ENCODE assay signal across 25 mouse cellular contexts in the genomic region with DNA sequence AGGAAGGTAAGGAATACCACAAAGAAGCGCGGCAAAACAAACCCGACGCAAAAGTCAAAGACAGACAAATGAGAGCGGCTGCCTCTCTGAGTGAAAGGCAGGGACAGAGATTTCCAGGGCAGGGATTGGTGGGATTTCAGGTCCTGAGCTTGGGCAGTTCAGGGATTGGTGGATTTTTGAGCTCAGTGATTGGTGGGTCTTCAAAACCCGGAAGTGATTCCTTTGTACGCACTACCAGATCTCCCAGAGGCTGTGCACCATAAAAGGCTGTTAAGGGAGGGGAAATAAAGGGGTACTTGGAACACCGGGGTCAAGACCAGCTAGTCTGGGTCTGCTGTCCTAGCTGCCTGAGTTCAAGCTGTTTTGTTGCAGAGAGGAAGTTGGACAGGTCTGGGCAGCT. TPM values are rescaled to one million over a fixed set of nuclear protein-coding genes. Genes with fewer than 3 reads are reported as not detected.
A peak's percentile ranks its signal among the peaks of the same experiment; 100 is the strongest.
DNase-seq lines count a peak whose midpoint lies in the region; ATAC-seq lines count a peak whose summit lies in the region.
"Had no signal": no experiment of that assay in that cellular context is flagged by ENCODE, and none has a peak within 500 bp of the region (broad histone marks: within the 10 kb centered on the region; RNA-seq: fewer than 3 reads in every experiment).

No protein-coding gene starts in this region.

- no peaks in the 10 kb centered on the region; the same call in 1 of the 2 replicates for H3K9me3 ChIP-seq in forebrain, embryonic 13.5 days (replicated peaks)
- H3K9me3 ChIP-seq: embryonic facial prominence, embryonic 12.5 days; hindbrain, embryonic 13.5 days had no signal

- intact Hi-C loops in heart, postnatal 14 days (cut with DNase I): no loop called here
- intact Hi-C loops in gastrocnemius, postnatal 36 days (cut with DNase I): no loop called here

- WGBS in forebrain, embryonic 13.5 days: 89% methylated on average over 8 of the region's 8 CpGs

- H3K36me3 ChIP-seq in forebrain, embryonic 13.5 days (ENCODE audit: poor library complexity, severe bottlenecking): no peaks in the 10 kb centered on the region
- H3K36me3 ChIP-seq: embryonic facial prominence, embryonic 12.5 days; heart, embryonic 13.5 days; hindbrain, embryonic 13.5 days had no signal

- H3K27me3 ChIP-seq in forebrain, embryonic 13.5 days: no peaks in the 10 kb centered on the region
- H3K27me3 ChIP-seq: CH12.LX; embryonic facial prominence, embryonic 12.5 days; heart, embryonic 13.5 days; hindbrain, embryonic 13.5 days had no signal

- H3K4me2 ChIP-seq in forebrain, embryonic 13.5 days: no peak overlapping the region
- H3K4me2 ChIP-seq: embryonic facial prominence, embryonic 12.5 days; heart, embryonic 13.5 days; hindbrain, embryonic 13.5 days had no signal

- H3K4me3 ChIP-seq in forebrain, embryonic 13.5 days: no peak overlapping the region
- H3K4me3 ChIP-seq: embryonic facial prominence, embryonic 12.5 days; heart, embryonic 13.5 days; hindbrain, embryonic 13.5 days had no signal

- DNase-seq in heart, adult 11 months: peak; percentile 90
- DNase-seq in heart, postnatal 14 days: no peak
- peak; percentile 45 for DNase-seq in 416B (ENCODE audit: low read depth)
- peak; percentile 99 for DNase-seq in ES-CJ7 (ENCODE audit: low read depth, low spot score)
- DNase-seq in ZHBTc4 (ENCODE audit: low read depth, low spot score): peak; percentile 96
- DNase-seq in gastrocnemius, postnatal 36 days: no peak
- DNase-seq in adrenal gland, postnatal 36 days: no peak
- DNase-seq: adrenal gland, postnatal 10 days; cerebellum, adult 11-12 months; cerebellum, adult 9-10 months; cerebellum, postnatal 25 days; gastrocnemius, postnatal 10 days; heart, postnatal 4 days had no signal

- H3K9ac ChIP-seq in forebrain, embryonic 13.5 days: no peak overlapping the region
- H3K9ac ChIP-seq: embryonic facial prominence, embryonic 12.5 days; heart, embryonic 13.5 days; hindbrain, embryonic 13.5 days had no signal

- H3K4me1 ChIP-seq in forebrain, embryonic 13.5 days: peaks cover 11% of the 10 kb centered on the region

- ATAC-seq in forebrain, embryonic 13.5 days: no peak
- ATAC-seq: forebrain, embryonic 16.5 days; hindbrain, postnatal 0 days had no signal

- H3K27ac ChIP-seq in forebrain, embryonic 13.5 days: no peak overlapping the region
- H3K27ac ChIP-seq: embryonic facial prominence, embryonic 12.5 days; heart, embryonic 13.5 days; hindbrain, embryonic 13.5 days; hindbrain, postnatal 0 days had no signal

RNA-seq across cellular contexts. Expression of a gene that starts 41.3 kb away (rescaled TPM):
- not detected for total RNA-seq in heart, postnatal 14 days (2021)
- total RNA-seq in gastrocnemius, postnatal 36 days (2021): not detected
- not detected for total RNA-seq in adrenal gland, postnatal 36 days (2021)
- not detected in 2 replicates for polyA plus RNA-seq in forebrain, embryonic 13.5 days (2015; fragmentation: Nextera tagmentation; extraction: Ambion mirVana)
- total RNA-seq: adrenal gland, postnatal 10 days; CH12.LX; gastrocnemius, postnatal 10 days; heart, postnatal 4 days; hindbrain, postnatal 0 days had no signal
- polyA plus RNA-seq: cortical plate, adult 2 months; embryonic facial prominence, embryonic 12.5 days; forebrain, embryonic 11.5 days; forebrain, embryonic 16.5 days; frontal cortex, adult 2 months; heart, embryonic 13.5 days; heart, postnatal 0 days; hindbrain, embryonic 13.5 days; hindbrain, postnatal 0 days; intestine, embryonic 14.5 days had no signal

RNA-seq across cellular contexts. Expression of a gene that starts 41.4 kb away (rescaled TPM):
- total RNA-seq in heart, postnatal 14 days (2021): not detected
- total RNA-seq in gastrocnemius, postnatal 36 days (2021): not detected
- not detected for total RNA-seq in adrenal gland, postnatal 36 days (2021)
- 0.14 TPM in 1 of 2 replicates, not detected in the other for polyA plus RNA-seq in forebrain, embryonic 13.5 days (2015; fragmentation: Nextera tagmentation; extraction: Ambion mirVana)
- total RNA-seq: adrenal gland, postnatal 10 days; CH12.LX; gastrocnemius, postnatal 10 days; heart, postnatal 4 days had no signal
- polyA plus RNA-seq: embryonic facial prominence, embryonic 12.5 days; forebrain, embryonic 11.5 days; forebrain, embryonic 16.5 days; heart, embryonic 13.5 days; heart, postnatal 0 days; hindbrain, embryonic 13.5 days; intestine, embryonic 14.5 days had no signal

RNA-seq across cellular contexts. Expression of a gene that starts 59.1 kb away (rescaled TPM):
- 100 to 1,000 TPM; 290 to 401 TPM for total RNA-seq in heart, postnatal 14 days (2021)
- total RNA-seq in gastrocnemius, postnatal 36 days (2021): 10 to 100 TPM; 74.6 to 88.0 TPM
- total RNA-seq in adrenal gland, postnatal 36 days (2021): 100 to 1,000 TPM; 546 to 552 TPM
- 2,754 and 3,239 TPM in 2 replicates for polyA plus RNA-seq in forebrain, embryonic 13.5 days (2015; fragmentation: Nextera tagmentation; extraction: Ambion mirVana)

Comparison
In these comparisons a context has a peak if more than half of its experiments do, and no peak if none do; other contexts are left out.
1. DNase-seq: peak in heart, adult 11 months (single experiment), 416B (single experiment), ES-CJ7 (single experiment) and ZHBTc4 (single experiment); none in heart, postnatal 14 days (0 of 2), gastrocnemius, postnatal 36 days (0 of 2) and adrenal gland, postnatal 36 days (0 of 2).